Mouse (Mus musculus) adrenal gland, adult 8-10 months (tissue): ENCODE measurements around the gene Cryaa. TPM values are rescaled to one million over a fixed set of nuclear protein-coding genes. Genes with fewer than 3 reads are reported as not detected.

Experiments
- DNase-seq: peaks from one replicate; pipeline ENCODE4 v3.0.0; 2022
- total RNA-seq, 4 experiments: library from RNA; stranded (reverse); gene quantifications; 2 replicates each; pipeline ENCODE4 v1.2.4; 2022

Gene Cryaa
- not detected for total RNA-seq

DNA sequence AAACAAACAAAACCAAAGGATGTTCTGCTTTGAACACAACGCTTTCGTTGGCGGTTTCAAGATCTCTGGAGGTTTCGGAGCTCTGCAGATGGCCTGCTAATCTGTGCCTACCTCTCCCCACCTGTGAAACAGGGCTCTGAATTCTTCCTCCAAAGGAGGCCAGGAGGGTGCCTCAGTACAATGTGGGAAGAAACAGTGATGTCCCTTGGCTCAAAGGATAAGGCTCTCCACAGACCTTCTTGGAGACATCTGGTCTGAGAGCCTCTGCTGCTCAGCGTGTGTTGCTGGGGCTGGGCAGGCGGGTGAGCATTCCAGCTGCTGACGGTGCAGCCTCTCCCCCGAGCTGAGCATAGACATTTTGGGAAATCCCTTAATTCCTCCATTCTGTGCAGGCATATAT is at the start of gene Cryaa:
Gene Cryaa, plus strand, starts transcription at position 301 of the 400 bp plus-strand sequence.
- DNase-seq: no peak

DNA sequence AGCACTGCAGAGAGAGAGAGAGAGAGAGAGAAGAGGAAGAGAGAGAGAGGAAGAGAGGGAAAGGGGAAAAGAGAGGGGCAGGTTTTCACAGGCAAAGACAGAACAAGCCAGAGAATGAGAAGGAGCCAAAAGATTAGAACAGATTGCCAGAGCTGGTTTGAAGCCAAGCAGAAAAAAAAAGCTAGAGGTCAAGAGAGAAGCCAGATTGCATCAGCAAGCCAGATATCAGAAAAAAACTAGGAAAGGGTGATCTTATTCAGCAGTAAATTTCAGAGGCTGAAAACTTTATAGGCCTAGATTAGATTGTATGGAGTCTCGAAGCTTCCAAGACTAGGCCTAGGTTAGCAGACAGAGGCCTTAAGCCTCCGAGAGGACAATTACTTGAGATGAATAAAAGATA is 49.6 kb upstream of the Cryaa start:
- DNase-seq: no peak

DNA sequence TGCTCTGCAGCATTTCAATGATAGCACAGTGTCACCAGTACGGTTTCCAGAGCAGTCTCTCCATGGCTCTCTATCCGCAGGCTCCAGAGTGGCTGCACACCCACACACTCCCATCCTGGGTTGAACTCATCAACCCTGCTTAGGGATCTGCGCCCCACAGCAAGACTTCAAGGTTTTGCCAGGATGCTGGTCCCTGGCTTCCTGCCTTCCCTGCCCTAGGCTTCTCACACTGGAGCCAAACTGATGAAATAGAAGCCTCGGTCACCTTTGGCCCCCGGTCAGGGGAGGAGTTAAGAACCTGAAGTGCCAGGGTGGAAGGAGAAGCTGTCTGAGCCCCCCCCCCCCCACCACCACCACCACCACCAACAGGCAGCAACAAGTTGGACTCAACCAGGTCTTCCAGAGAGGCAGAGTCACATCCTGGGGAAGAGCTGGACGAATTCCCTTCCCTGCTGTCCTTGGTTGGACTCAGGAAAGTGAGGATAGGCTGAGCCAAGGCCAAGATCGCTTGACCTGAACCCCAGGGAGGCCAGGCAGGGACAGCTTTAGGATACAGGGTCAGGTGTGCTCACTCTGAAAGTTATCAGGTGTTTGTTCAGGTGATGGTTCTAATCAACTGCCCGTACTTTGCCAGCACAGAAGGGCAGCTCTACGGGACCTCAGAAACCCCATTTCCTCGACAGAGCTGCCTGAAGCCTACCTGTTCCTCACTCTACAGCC is 46.4 kb upstream of the Cryaa start:
- no peak for DNase-seq

DNA sequence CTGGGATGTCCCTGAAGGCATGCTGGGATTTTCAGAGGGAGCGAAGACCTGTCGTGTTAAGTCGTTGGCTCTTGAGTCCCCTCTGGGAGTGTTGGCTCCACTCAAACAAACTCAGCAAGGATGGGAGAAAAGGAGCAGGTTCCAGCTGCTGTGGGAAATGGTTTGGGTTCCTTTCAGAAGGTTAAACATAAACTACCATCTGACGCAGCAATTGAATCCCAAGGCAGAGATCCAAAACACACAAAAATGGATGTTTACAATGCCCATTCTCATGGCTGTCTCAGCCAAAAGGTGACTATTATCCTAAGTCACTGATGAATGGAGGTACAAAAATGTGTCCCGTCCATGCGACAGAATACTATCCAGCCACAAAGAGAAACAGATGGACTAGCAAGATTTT is 44.6 kb upstream of the Cryaa start:
- no peak for DNase-seq

DNA sequence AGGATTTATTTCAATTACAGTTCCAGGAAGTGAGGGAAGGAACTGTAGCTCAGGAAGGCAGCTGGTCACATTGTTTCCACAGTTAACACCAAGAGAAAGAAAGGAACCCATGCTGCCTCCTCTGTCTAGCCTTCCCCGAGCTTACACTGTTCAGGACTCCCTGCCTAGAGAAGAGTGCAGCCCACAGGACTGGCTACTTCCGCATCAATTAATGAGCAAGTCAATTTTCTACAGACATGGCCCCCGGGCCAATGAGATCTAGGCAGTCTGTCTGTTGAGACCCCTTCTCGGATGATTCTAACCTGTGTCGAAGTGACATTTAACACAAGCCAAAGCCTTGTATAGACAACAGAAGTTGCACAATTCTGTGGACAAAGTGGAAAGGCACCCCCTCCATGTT is 42.7 kb upstream of the Cryaa start:
- no peak for DNase-seq

DNA sequence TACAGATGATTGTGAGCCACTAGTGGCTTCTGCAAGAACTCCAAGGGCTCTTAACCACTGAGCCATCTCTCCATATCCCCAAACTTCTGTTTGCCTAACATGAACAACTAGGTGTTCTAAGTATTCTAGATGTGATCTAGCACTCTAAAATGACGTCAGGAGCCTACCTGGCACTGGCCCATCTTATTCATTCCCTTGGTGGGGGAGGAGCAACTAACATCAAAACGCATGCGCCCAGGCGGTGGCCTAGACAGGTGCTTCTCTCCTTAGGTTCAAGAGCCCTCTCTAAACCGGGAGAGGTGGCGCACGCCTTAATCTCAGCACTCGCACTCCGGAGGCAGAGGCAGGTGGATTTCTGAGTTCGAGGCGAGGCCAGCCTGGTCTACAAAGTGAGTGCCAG is 41.8 kb upstream of the Cryaa start:
- DNase-seq: no peak

DNA sequence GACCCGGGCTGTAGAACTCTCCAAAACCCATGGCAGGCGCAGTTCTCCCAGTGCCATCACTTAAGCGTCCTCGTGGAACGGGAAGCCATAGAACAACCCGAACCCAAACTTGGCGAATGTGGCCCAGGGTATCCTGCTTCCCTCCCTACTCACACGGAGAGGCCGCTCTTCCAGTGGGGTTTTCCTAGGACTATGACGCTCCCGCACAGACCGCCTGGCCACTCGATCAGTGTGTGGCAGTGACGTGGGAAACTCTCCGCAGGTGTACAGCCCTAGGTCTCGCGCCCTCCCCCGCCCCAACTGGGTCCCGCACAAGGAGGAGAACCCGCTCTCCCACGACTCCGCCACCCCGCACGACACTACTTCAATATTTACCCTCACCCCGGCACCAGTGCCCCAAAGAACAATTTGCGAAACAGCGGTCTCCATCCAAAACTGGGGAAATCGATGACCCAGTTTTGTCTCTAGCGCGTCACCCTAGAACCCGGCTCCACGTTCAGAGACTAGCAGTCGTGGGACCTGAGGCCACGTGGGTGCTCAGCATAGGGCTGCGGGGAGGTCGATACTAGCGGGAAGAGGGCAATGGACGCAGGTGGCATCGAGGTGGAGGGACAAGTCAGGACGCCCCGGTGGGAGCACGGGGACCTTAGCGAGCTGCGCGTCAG is 41.2 kb upstream of the Cryaa start:
- no peak for DNase-seq

DNA sequence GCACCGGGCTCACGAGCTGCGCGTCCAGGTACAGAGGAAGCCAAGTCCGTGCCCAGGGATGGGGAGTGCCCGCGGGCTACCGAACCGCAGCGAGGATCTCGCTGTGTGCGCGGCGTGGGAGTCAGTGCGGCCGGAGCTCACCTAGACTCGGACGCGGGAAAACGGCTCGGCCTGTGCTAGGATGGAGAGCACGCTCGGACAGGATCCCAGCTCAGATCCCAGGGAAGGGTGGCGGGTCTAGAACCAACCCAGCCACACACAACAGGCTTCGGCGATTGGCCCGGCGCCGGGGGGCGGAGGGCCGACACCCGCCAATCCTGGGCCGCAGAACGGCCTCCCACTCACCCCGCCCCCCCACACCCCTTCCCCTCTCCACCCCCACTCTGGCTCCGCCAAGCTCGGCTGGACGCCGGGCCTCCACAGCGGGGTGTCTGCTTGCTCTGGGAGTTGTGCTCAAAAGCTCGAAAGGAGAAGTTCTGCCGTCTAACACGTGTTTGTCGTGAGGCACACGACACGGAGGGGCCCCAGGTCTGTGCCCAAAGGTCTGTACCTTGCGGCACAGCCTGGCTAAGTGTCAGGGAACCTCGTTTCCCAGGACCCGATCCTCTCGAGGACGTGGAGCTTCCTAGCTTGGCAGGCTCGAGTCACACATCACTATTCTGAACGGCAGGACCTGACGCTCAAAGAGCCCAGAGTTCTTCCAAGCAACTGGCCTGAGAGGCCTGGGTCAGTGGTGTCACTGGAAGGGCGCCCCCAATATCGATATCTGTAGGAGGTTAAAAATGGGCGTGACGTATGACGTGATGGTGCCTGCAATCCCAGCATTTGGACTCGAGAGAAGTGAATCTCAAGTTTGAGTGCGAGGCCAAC is 40.4 kb upstream of the Cryaa start, which contains the start of gene Cbs:
Gene Cbs, minus strand, starts transcription at position 297 of the 870 bp plus-strand sequence.
- peak; percentile 53 for DNase-seq

DNA sequence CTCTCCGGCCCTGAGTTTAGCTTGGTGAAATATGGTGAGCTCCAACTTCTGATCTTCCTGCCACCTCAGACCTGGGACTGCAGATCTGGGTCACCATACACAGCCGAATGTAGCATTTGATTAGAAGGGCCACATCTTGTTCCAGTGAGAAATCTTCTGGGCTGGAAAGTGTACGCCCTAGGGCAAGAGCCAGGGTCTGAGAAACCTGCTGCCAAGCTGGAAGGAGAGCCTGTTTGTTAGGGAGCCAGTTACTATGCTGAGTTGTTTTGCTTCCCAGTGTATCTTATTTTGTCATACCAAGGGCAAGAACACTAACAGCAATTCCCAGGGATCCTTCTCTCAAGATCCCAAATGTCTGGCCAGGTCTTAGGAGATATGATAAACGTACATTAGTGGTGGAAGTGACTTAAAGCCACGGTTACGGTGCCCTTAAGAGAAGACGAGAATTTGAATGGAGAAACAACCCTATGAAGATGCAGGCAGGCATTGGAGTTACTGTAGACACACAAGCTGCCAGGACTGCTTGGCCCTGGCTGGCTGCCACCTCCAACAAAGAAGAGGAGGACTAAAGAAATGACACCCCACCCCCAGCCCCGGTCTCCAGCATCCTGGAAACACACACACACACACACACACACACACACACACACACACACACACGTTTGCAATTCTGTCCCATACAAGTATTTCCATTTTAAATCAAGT is 39.6 kb upstream of the Cryaa start:
- DNase-seq: no peak

DNA sequence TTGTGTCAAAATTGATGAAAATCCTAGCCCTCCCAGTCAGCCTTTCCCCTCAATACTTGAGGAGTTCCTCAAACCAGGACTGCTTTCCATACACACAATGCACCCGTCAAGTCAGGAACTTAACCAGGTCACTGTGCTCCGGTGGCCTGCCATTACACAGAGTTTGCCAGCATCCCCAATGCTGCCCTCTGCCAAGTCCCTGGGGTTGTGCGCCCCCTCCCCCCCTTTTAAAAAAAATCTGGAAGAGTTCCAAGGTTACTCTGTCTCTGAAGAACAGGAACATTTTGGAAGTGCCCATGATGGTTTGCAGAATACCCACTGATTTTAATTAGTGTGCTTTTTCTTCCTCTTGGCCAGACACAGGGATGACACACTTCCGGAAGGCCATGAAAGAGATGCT is 38.0 kb upstream of the Cryaa start:
- no peak for DNase-seq

DNA sequence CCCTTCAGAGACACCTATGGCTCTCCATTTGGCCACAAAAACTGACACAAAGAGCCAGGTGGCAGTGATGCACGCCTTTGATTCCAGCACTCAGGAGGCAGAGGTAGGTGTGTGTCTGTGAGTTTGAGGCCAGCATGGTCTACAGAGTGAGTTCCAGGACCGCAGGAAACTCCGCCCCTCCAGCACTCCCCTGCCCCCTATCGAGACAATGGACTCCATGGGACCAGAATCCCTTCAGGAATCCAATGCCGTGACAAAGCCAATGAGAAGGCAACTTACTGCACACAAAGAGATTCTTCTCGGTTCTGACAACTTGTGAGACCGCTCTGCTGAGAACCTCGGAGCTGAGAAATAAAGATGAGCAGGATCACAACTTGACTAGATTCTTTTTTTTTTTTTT is 35.3 kb upstream of the Cryaa start:
- DNase-seq: no peak

DNA sequence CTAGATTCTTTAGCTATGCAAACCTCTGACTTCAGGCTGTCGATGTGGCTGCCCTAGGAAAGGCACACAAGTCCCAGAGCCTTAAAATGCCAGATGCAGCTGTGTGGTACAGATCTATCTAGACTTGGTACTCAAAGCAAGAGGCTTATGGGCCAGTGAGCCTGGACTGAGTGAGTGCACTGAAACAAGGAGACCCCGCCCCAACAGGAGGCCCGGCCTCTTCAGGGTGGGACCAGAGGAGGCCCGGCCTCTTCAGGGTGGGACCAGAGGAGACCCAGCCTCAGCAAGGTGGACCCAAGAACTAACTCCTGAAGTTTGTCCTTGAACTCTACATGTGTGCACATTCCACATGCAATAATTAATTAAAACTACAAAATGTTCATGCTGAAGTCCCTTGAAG is 34.7 kb upstream of the Cryaa start:
- DNase-seq: no peak

DNA sequence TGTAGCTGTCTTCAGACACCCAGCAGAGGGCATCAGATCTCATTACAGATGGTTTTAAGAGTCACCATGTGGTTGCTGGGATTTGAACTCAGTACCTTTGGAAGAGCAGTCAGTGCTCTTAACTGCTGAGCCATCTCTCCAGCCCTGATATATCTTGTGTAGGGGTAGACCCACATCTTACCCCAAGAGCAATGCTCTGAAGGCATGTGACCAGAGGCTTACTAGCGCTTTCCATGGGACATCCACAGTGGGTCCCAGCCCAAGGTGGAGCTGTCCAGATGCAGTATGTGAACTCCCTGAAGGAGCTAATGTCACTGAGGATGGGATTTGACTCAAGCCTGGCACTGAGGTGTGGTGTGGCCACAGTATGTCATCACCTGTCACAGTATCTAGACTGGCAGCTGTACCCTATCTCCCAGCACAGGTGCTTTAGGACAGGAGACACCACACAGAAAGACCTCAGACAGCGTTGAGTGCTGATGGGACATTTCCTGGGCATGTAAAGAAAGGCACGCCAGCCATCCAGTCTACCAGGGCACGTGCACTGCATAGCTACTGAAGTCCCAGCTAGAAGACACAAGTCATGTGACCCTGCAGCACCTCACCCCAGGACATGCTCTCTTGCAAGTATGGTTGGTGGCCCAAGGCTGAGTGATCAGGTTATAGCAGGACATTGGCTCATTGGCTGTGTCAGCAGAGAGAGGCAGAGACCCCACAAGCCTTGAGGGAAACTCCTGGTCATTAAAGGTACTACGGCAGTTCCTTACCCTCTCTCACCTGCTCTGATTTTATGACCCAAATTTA is 31.2 kb upstream of the Cryaa start:
- no peak for DNase-seq

DNA sequence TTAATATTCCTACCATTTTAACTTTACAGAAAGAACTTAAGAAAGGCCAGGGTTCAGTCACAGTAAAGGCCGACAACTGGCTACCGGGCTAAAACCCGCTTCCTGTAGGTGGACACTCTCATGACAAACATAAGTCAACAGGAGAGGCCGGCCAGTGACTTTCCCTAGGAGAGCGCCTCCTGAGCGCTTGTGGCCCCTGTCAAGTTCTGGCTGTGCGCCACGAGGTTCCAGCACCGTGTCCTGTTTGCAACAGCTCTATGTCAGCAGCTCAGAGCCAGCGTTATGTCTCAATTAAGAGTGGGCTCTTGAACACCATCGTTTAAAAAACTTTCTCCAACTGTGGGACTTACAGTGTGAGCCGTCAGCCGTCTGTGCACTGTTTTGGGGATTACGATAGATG is 25.5 kb upstream of the Cryaa start:
- no peak for DNase-seq

DNA sequence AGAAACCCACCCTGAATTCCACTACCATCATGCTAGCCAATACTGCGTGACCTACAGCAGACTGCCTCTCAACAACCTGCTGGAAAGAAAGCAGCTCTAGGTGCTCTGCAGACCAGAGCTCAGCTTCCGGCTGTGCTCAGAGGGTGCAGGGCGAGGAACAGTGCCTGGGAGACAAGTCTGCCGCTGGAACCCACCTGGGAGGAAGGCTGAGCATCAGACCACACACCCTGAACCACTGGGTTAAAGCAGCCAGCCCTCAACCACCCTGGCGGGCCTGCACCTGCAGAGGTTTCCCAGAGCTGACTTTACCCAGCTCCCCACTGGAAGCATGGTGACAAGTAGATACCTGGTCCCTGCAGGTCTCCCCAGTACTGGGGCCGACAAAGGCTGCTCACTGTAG is 24.3 kb upstream of the Cryaa start:
- DNase-seq: no peak

DNA sequence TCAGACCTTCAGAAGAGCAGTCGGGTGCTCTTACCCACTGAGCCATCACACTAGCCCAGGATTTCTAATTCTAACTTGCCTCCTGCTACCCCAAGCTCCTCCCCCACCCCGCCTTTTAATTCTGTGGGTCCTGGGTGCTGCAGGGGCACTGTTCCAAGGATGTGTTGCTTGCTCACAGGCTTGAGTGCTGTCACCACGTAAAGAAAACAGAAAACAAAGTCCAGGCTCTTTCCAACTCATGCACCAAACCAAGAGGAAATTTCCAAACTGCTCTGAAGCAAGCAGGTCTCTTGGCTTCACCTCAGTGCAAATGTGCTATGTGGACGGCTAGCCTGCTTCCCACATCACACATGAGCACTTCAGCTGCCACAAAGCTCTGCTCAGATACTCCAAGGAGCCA is 22.2 kb upstream of the Cryaa start:
- DNase-seq: no peak

DNA sequence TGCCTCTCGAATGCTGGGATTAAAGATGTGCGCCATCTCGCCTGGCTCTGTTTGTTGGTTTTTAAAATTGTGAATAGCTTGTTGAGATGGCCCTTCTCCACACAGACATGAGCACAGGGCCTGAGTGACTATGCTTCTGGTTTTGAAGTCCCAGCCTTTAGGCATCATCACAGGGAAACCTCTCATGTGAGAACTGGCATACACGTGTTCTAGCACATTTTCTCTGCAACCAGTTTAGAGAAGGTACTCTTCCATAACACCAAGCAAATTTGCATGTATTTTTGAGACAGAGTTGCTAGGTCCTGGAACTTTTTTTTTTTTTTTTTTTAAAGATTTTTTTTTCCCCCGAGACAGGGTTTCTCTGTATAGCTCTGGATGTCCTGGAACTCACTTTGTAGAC is 20.9 kb upstream of the Cryaa start:
- no peak for DNase-seq

DNA sequence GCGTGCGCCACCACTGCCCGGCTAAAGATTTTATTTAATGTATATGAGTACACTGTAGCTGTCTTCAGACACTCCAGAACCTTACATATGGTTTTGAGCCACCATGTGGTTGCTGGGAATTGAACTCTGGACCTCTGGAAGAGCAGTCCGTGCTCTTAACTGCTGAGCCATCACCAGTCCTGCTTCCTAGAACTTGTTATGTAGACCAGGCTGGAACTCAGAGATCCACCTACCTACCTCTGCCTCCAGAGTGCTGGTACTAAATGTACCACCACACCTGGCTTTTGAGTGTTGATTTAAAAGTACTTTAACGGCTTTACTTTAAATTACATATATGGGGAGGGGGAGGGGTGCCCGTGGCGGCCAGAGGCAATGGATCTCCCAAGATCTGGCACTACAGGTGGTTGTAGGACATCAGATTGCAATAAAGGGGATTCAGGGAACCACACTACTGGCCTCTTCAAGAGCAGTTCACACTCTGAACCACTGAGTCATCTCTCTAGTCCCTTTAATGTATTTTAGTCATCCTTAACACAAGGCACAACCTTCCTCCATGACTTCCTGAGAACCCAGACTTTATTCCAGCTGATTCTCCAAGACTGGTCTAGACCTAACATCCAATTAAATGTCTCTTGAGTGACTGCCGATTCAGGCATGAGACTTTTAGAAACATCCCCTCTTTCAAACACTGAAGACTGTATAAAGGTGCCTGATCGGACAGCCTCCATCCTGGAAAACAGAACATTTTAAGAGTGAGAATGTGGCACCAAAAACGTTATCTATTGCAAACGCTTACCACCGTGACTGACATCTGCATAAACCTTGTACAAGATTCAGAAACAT is 20.2 kb upstream of the Cryaa start:
- DNase-seq: no peak

DNA sequence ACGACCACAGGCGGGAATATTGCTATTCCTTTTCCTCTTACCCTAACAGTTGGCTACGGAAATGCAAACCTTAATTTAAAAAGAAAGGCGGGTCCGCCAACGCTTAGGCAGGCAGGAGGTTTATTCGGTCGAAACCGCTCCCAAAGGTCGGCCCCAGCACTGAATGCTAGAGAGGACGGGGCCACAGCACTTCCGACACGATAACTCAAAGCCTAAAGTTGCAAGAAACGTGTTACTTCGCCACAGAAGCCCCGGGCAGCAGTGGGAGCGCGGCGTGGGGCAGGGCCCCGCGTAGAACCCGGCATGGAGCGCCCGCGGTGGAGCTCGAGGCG is 19.5 kb upstream of the Cryaa start:
- no peak for DNase-seq

DNA sequence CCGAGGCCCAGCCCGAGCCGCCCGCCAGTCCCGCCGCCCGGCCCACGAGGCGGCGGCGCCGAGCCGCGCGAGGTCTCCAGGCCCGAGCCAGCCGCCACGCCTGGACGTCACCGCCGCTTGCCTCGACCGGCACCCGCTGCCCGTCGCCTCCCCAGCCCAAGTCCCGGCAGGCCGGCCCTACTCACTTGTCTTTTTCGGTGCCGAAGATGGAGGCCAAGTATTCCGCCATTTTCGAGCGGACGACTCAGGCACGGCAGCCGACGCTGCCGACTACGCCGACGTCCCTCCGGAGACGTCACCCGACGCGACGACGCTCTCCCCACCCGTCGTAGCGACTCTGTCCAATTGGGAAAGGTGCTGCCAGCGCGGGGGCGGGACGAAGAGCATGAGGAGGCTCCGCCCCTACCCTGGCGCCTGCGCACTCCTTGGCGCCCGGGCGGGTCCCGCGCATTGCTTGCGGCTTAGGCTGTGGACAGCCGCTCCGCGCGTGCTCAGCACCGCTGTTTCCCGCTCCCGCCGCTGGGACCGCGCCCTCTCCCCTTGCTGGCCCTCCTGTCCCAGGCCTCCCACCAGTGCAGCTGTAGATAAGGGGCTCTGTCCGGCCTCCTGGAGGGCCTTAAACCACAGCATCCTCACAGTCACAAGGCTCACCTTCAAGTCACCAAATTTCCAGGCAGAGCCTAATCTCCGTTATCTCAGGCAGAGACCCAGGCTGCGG is 19.0 kb upstream of the Cryaa start, which contains the start of gene U2af1:
Gene U2af1, minus strand, starts transcription at position 425 of the 718 bp plus-strand sequence.
- DNase-seq: peak; percentile 96
